Mouse (Mus musculus): ENCODE data around the gene Olfr699.
"Not testable (repeated sequence)": the region's sequence is repeated elsewhere in the genome, so short reads cannot be mapped to it uniquely, and the experiment has no call there.

Gene Olfr699

DNA sequence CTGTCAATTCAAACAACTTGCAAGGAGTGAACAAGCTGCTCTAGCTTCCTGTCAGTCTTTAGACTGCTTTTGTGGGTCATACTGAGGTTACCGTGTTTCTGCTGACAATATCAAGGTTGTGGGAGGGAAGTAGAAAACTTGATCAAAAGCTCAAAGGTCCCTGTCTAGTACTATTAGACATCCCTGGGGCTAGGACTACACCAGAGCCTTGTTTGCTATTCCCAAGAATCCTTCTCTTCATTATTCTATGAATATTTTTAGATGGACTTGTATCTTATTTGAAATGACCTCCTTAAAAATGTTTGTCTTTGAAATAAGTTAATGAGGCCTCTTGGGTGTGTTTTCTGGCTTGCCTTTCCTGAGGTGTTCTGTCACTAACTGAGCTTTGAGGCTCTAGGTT is at the start of gene Olfr699:
Gene Olfr699 (minus strand): TSS at position 101 of the 400 bp plus-strand sequence.
- no peak for DNase-seq

DNA sequence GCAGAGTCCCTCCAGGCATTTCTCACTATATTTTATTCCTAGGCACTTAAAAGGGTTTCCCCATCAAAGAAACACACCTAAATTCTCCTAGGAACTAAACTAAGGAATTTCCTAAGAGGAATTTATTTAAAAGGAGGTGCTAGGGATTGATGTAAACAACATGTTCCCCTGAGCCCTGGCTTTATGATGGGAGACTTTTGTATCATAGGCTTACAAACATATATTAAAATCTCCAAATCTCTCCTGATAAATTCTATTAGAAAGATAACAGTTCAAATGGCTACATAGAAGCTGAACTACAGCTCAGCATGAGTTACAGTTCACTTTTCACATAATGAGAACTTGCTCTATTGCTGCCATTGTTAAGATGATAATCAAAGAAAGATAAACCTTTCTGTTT is 40.8 kb upstream of the Olfr699 start, which contains the start of gene Olfr702:
Gene Olfr702 (minus strand): TSS at position 101 of the 400 bp plus-strand sequence.
- DNase-seq = no peak

DNA sequence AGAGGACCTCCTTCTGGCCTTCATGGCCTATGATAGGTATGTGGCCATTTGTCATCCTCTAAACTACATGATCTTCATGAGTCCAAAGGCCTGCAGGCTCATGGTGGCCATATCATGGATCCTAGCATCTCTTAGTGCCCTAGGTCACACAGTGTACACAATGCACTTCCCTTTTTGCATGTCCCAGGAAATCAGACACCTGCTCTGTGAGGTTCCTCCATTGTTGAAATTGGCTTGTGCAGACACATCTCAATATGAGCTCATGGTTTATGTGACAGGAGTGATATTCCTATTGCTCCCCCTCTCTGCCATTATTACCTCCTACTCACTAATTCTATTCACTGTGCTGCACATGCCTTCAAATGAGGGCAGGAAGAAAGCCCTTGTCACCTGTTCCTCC is 25.4 kb upstream of the Olfr699 start:
- DNase-seq = no peak

DNA sequence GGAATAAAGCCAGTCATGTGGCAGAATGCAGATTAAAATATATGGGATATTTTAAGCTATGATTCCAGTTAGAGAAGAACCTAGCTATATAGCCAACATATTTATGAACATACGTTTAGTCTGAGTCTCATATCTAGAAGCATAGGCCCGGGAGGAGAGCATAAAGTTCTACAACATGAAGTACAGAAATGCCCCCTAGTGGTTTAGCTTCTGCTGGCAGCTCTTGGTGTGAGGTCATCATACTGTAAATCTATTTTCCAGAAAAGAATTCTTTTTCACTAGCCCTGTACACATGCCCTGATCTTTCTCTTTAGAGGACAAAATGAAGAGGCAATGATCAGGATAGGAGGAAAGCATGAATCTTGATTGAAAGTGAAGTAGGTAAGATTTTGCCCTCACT is 22.8 kb upstream of the Olfr699 start:
- peak; percentile 7 for DNase-seq

DNA sequence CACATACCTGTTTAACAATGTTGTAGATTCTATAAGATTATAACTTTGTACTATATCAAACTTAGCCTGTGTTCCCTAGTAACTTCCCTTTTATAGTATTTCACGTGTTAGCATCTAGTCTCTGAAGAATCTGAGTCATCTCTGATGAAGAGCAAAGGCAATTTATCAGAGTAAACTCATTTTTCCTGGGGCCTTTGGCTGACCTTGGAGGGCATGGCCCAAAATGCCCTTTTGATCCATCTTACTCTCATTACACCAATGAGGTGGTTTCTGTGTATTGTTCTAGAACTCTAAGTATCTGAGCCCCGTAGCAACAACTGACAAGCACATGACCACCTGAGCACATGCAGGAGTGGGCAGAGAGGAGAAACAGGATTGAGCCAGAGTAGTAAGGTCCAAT is 20.8 kb upstream of the Olfr699 start, which contains the start of gene Olfr701:
Gene Olfr701 (plus strand): TSS at position 301 of the 400 bp plus-strand sequence.
- no peak for DNase-seq

DNA sequence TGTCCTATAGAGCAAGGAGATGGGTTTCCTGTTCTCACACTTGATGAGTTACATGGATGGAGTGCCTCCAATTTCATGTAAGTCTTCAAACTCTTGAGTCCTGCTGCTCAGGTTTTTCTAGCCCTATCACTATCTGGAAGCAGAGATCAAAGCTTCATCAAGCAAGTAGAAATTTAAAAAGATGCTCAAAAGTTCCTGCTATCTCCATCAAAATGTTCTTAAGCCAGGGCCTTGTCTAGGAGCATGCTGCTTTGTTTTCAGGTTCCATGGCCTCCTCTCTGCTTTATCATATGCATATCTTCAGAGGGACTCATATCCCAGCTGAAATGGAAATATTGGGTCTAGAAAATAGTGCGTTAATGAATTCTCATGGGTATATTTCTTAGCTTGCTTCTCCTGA is 15.7 kb upstream of the Olfr699 start, which contains the start of gene Olfr700:
Gene Olfr700 (minus strand): TSS at position 101 of the 400 bp plus-strand sequence.
- DNase-seq = no peak

DNA sequence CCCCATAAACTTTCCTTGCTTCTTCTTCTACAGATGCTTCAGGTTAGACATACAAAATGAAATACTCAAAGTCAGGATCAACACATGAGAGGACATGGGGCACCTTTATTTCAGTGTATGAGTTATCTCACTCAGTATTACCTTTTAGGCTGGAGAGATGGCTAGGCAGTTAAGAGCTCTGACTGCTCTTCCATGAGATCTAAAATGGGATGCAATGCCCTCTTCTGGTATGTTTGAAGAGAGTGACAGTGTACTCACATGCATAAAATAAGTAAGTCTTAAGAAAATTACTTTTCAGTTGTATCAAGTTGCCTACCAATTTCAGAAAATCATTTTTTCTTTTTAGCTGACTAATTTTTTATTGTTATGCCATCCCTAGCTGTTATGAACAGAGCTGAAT is 4.7 kb downstream of the Olfr699 start:
- no peak for DNase-seq

DNA sequence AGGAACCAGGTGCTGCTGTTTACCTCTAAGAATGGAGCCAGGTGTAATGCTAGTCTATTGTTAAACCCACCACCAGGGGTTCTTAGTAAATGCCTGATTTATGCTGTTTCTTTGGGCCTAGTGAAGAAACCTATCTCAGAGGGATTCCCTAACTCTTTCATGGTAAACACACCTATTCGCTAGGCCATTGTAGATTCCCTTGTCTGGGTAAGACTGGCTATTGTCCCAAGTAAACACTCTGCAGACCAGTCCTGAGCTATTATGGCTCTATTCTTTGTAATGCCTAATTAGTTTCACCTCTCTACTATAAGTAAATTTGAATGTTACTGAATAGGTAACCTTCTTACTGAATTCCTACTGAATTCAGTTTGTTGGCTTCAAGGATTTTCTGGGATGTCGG is 32.0 kb downstream of the Olfr699 start:
- DNase-seq = not testable (repeated sequence)

DNA sequence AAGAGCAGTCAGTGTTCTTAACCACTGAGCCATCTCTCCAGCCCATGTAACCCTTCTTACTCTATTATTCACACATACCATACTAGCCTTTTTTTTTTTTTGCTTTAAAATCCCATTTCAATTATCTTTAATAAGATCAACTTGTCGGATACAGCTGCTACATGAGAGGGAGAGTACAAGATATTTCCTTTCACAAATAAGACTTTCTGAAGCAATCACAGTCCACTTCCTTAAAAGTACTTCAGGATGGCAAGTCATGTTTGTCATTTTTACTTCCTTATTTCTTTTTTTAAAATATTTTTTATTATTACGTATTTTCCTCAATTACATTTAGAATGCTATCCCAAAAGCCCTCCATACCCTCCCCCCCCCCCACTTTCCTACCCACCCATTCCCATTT is 34.2 kb downstream of the Olfr699 start:
- no peak for DNase-seq

DNA sequence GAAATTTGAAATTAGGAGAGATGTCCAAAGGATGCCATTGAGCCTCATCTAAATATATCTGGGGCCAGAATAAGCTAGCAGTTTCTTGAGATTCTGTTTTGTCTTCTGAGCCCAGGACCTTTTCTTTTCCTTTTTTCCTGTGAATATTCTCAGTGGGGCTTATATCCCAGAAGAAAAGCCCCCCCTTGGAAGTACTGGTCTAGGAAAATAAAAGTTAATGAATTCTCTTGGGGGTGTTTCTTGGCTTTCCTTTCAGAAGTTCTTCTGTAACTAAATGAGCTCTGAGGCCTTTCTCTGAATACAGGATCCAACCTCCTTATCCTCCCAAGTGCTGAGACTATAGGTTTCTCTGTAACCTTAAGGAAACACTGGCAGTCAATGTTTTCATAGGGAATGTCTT is 37.7 kb downstream of the Olfr699 start, which contains the start of gene Olfr698:
Gene Olfr698 (minus strand): TSS at position 101 of the 400 bp plus-strand sequence.
- DNase-seq = no peak

DNA sequence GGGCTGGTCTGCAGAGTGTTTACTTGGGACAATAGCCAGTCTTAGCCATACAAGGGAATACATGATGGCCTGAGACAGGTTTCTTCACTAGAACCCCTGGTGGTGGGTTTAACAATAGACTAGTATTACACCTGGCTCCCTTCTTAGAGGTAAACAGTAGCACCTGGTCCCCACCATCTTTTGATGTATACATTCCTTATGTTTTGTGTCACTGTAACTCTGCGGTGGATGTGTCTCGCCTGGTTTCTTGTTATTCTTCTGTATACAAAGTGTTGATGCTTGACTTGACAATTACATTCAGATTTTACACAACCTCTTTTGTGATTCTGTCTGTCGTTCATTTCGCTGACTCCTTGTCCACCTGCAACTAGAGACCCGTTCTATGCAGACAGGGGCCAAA is 47.2 kb downstream of the Olfr699 start:
- DNase-seq = no peak

DNA sequence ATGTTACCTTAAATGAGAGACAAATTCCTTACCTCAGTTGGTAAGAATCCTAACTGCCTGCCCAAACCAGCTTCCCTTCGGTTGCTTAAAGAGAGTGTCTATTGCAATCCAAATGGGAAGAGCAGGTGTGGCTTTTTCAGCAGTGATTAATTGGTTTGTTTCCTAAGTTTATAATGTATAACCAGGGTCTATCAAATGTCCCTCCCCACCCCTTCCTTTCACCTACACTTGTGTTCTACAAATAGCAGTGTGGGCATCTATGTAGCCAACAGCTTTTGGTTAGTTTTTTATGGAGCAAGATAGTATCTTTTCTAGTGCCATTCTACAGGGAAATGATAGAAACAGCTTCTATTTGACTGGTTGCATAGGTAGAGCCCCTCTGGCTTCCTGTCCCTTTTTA is 50.7 kb downstream of the Olfr699 start, which contains the start of gene Olfr697:
Gene Olfr697 (minus strand): TSS at position 101 of the 400 bp plus-strand sequence.
- DNase-seq = no peak
